Mouse (Mus musculus) ES-Bruce4 (cell line): Measurements from ENCODE around the gene Dcaf7. TPM values are rescaled to one million over a fixed set of nuclear protein-coding genes. Genes with fewer than 3 reads are reported as not detected.

ENCODE experiments used
- H3K27ac ChIP-seq: 2 replicates; pipeline ENCODE4 v1.5.1; 2012; ENCODE audit warnings: low read length, inconsistent platforms; ENCODE audit not compliant: insufficient read depth
- H3K27me3 ChIP-seq: 2 replicates; pipeline ENCODE4 v1.6.1; 2012; ENCODE audit warnings: mild to moderate bottlenecking, low read length, inconsistent platforms; ENCODE audit not compliant: control insufficient read depth, poor library complexity, insufficient read depth, severe bottlenecking
- H3K36me3 ChIP-seq: 2 replicates; pipeline ENCODE4 v1.6.1; 2012; ENCODE audit warnings: inconsistent platforms, mild to moderate bottlenecking, low read length, moderate library complexity; ENCODE audit not compliant: control insufficient read depth, poor library complexity, insufficient read depth, severe bottlenecking
- H3K4me1 ChIP-seq: one replicate; pipeline ENCODE4 v1.8.1; 2011; ENCODE audit warnings: low read length; ENCODE audit not compliant: control insufficient read depth, insufficient read depth
- H3K4me3 ChIP-seq: 2 replicates; pipeline ENCODE4 v1.5.1; 2011; ENCODE audit warnings: low read depth, mild to moderate bottlenecking, low read length
- H3K9ac ChIP-seq: 2 replicates; pipeline ENCODE4 v1.6.1; 2012; ENCODE audit warnings: low read depth, mild to moderate bottlenecking, inconsistent platforms; ENCODE audit not compliant: poor library complexity, severe bottlenecking
- H3K9me3 ChIP-seq: replicated peaks from 2 replicates; pipeline ENCODE4 v1.6.1; 2012; ENCODE audit warnings: mild to moderate bottlenecking, low read length, inconsistent platforms; ENCODE audit not compliant: control insufficient read depth, poor library complexity, insufficient read depth, severe bottlenecking
- CTCF ChIP-seq: IDR thresholded peaks from one replicate; pipeline ENCODE4 v1.8.1; 2011; ENCODE audit warnings: low read depth, low read length
- EP300 ChIP-seq: IDR thresholded peaks from 2 replicates; pipeline ENCODE4 v1.6.1; 2011; ENCODE audit warnings: low read depth, low read length; ENCODE audit not compliant: insufficient read depth
- POLR2A ChIP-seq: IDR thresholded peaks from one replicate; pipeline ENCODE4 v1.8.1; 2011; ENCODE audit warnings: low read length; ENCODE audit not compliant: insufficient read depth
- polyA plus RNA-seq: library from polyadenylated mRNA; stranded (reverse); fragments of >200 nt; gene quantifications from 2 replicates; pipeline ENCODE4 v1.2.4, GENCODE M21; 2011; ENCODE audit warnings: low read depth; ENCODE audit not compliant: missing spikeins, insufficient read depth, insufficient read length

Dcaf7 gene
- polyA plus RNA-seq: 48.9 TPM in 2 replicates

GRCm38 (mm10) chr11:106036548-106037417 is at the start of gene Dcaf7:
Gene Dcaf7 (plus strand): TSS chr11:106036872.
- Histone ChIP-seq H3K27ac (peak within 1 kb of the TSS; percentile 32), H3K9me3 (0 out of 2 replicates have a peak, but pooled peaks cover 2% of the 10 kb centered on the region), H3K27me3 (no peaks in the 10 kb centered on the region), H3K4me3 (peak within 1 kb of the TSS; percentile 95), H3K36me3 (no peaks in the 10 kb centered on the region), H3K9ac (peak within 1 kb of the TSS; percentile 89), H3K4me1 (no peaks in the 10 kb centered on the region)
- TF ChIP-seq EP300 (no peak), CTCF (no peak), POLR2A (no peak)

GRCm38 (mm10) chr11:105987446-105987845 is 49.2 kb upstream of the Dcaf7 start:
- H3K9me3 ChIP-seq: no peaks in the 10 kb centered on the region
- H3K27me3 ChIP-seq: no peaks in the 10 kb centered on the region
- H3K4me3 ChIP-seq: no peak overlapping the region
- TF ChIP-seq CTCF: no peak
- TF ChIP-seq POLR2A: no peak
- no peak for TF ChIP-seq EP300
- H3K36me3 ChIP-seq: no peaks in the 10 kb centered on the region
- peaks cover 4% of the 10 kb centered on the region for H3K4me1 ChIP-seq
- no peak overlapping the region for H3K9ac ChIP-seq
- no peak overlapping the region for H3K27ac ChIP-seq

- Histone ChIP-seq H3K9me3 (peaks cover 4% of the 10 kb centered on the region; the same call in 1 of the 2 replicates), H3K4me3 (no peak overlapping the region), H3K9ac (no peak overlapping the region), H3K27ac (no peak overlapping the region), H3K27me3 (no peaks in the 10 kb centered on the region), H3K4me1 (peaks cover 4% of the 10 kb centered on the region), H3K36me3 (no peaks in the 10 kb centered on the region)
- no peak for TF ChIP-seq POLR2A
- TF ChIP-seq EP300: no peak
- TF ChIP-seq CTCF: no peak
These were observed 47.2 kb upstream of the Dcaf7 start for GRCm38 (mm10) chr11:105989446-105989845.

GRCm38 (mm10) chr11:105990231-105990630 is 46.4 kb upstream of the Dcaf7 start:
- TF ChIP-seq POLR2A: no peak
- TF ChIP-seq EP300: no peak
- no peak for TF ChIP-seq CTCF
- no peaks in the 10 kb centered on the region for H3K36me3 ChIP-seq
- no peaks in the 10 kb centered on the region for H3K27me3 ChIP-seq
- peaks cover 4% of the 10 kb centered on the region; the same call in 1 of the 2 replicates for H3K9me3 ChIP-seq
- no peak overlapping the region for H3K27ac ChIP-seq
- no peak overlapping the region for H3K9ac ChIP-seq
- H3K4me3 ChIP-seq: no peak overlapping the region
- peaks cover 4% of the 10 kb centered on the region for H3K4me1 ChIP-seq

- no peak within 1 kb of the TSS for H3K27ac ChIP-seq
- TF ChIP-seq EP300: no peak
- no peak for TF ChIP-seq POLR2A
- TF ChIP-seq CTCF: no peak
- H3K9me3 ChIP-seq: peaks cover 4% of the 10 kb centered on the region; the same call in 1 of the 2 replicates
- H3K9ac ChIP-seq: no peak within 1 kb of the TSS
- no peak within 1 kb of the TSS for H3K4me3 ChIP-seq
- no peaks in the 10 kb centered on the region for H3K27me3 ChIP-seq
- no peaks in the 10 kb centered on the region for H3K36me3 ChIP-seq
- H3K4me1 ChIP-seq: peaks cover under 1% of the 10 kb centered on the region
These were observed 42.3 kb upstream of the Dcaf7 start, which contains the start of gene Ace3 for GRCm38 (mm10) chr11:105994375-105994774. Gene Ace3 (plus strand): TSS chr11:105994675.

- H3K27me3 ChIP-seq: no peaks in the 10 kb centered on the region
- H3K9ac ChIP-seq: no peak overlapping the region
- H3K36me3 ChIP-seq: no peaks in the 10 kb centered on the region
- H3K4me3 ChIP-seq: no peak overlapping the region
- no peak for TF ChIP-seq EP300
- no peak for TF ChIP-seq CTCF
- no peak for TF ChIP-seq POLR2A
- H3K9me3 ChIP-seq: no peaks in the 10 kb centered on the region
- H3K27ac ChIP-seq: no peak overlapping the region
- no peaks in the 10 kb centered on the region for H3K4me1 ChIP-seq
These were observed 36.6 kb upstream of the Dcaf7 start for GRCm38 (mm10) chr11:106000062-106000461.
